Mouse (Mus musculus) limb, embryonic 15.5 days (tissue): ENCODE results near the gene Car8. TPM values are rescaled to one million over a fixed set of nuclear protein-coding genes. Genes with fewer than 3 reads are reported as not detected.
A peak's percentile ranks its signal among the peaks of the same experiment; 100 is the strongest.

Source experiments
- ATAC-seq: fragments of 200-750 bp; cut with Nextera tagmentation; 2 replicates; pipeline ENCODE4 v1.8.0; 2017; ENCODE audit warnings: low read depth, moderate TSS enrichment; ENCODE audit not compliant: insufficient number of reproducible peaks, low FRiP score, low TSS enrichment
- H3K27ac ChIP-seq: fragments of 300-500 bp; sonication (generic); 2 replicates; pipeline ENCODE4 v1.5.1; 2015; ENCODE audit warnings: moderate library complexity, mild to moderate bottlenecking, inconsistent platforms
- H3K27me3 ChIP-seq: fragments of 300-500 bp; sonication (generic); 2 replicates; pipeline ENCODE4 v1.6.1; 2015; ENCODE audit warnings: inconsistent platforms
- H3K36me3 ChIP-seq: fragments of 300-500 bp; sonication (generic); 2 replicates; pipeline ENCODE4 v1.6.1; 2015; ENCODE audit warnings: inconsistent platforms
- H3K4me1 ChIP-seq: fragments of 300-500 bp; sonication (generic); 2 replicates; pipeline ENCODE4 v1.6.1; 2015; ENCODE audit warnings: inconsistent platforms
- H3K4me2 ChIP-seq: fragments of 300-500 bp; sonication (generic); 2 replicates; pipeline ENCODE4 v1.6.1; 2015; ENCODE audit warnings: mild to moderate bottlenecking, inconsistent platforms
- H3K4me3 ChIP-seq: fragments of 300-500 bp; sonication (generic); 2 replicates; pipeline ENCODE4 v1.5.1; 2015; ENCODE audit warnings: mild to moderate bottlenecking, inconsistent platforms
- H3K9ac ChIP-seq: fragments of 300-500 bp; sonication (generic); 2 replicates; pipeline ENCODE4 v1.6.1; 2015; ENCODE audit warnings: inconsistent platforms
- H3K9me3 ChIP-seq: fragments of 300-500 bp; sonication (generic); 2 replicates; pipeline ENCODE4 v1.6.1; 2016; ENCODE audit warnings: inconsistent platforms
- WGBS: fragments of 180-500 bp; shearing (Covaris S2); methylation state at CpG from one replicate; pipeline ENCODE4 v1.1.7; 2015; 5-methylcytosine and 5-hydroxymethylcytosine counted together
- polyA plus RNA-seq: library from polyadenylated mRNA; unstranded; fragments of >200 nt; fragmentation: Nextera tagmentation; extraction: Ambion mirVana; gene quantifications from 2 replicates; pipeline ENCODE4 v1.2.1, GENCODE M21; 2015

The Car8 gene
- 3.3 and 3.5 TPM in 2 replicates for polyA plus RNA-seq

GRCm38 (mm10) chr4:8238560-8239305, at the start of gene Car8:
TSS of gene Car8 (minus strand) at chr4:8239041.
- ATAC-seq = peak; percentile 40; the same call in 1 of the 2 replicates
- WGBS = 1% methylated on average over 49 of the region's 49 CpGs
- H3K4me1 ChIP-seq = peaks cover 7% of the 10 kb centered on the region; the same call in 1 of the 2 replicates
- H3K4me2 ChIP-seq = peak within 1 kb of the TSS; percentile 99
- peak within 1 kb of the TSS; percentile 61 for H3K4me3 ChIP-seq
- H3K27ac ChIP-seq = no peak within 1 kb of the TSS
- no peaks in the 10 kb centered on the region for H3K36me3 ChIP-seq
- H3K27me3 ChIP-seq = no peaks in the 10 kb centered on the region
- peak within 1 kb of the TSS; percentile 50 for H3K9ac ChIP-seq
- no peaks in the 10 kb centered on the region for H3K9me3 ChIP-seq

- Histone ChIP-seq H3K9ac (no peak overlapping the region), H3K4me3 (no peak overlapping the region), H3K36me3 (no peaks in the 10 kb centered on the region), H3K27me3 (no peaks in the 10 kb centered on the region), H3K4me1 (no peaks in the 10 kb centered on the region), H3K27ac (no peak overlapping the region), H3K9me3 (no peaks in the 10 kb centered on the region), H3K4me2 (no peak overlapping the region)
- no peak for ATAC-seq
- 89% methylated on average over 1 of the region's 1 CpGs for WGBS
These were observed 46.1 kb upstream of the Car8 start for GRCm38 (mm10) chr4:8284934-8285333.

- Histone ChIP-seq H3K9me3 (no peaks in the 10 kb centered on the region), H3K36me3 (no peaks in the 10 kb centered on the region), H3K4me2 (no peak overlapping the region), H3K4me1 (no peaks in the 10 kb centered on the region), H3K9ac (no peak overlapping the region), H3K4me3 (no peak overlapping the region), H3K27me3 (no peaks in the 10 kb centered on the region), H3K27ac (no peak overlapping the region)
- ATAC-seq = no peak
- 86% methylated on average over 2 of the region's 2 CpGs for WGBS
These were observed 39.3 kb upstream of the Car8 start for GRCm38 (mm10) chr4:8278159-8278558.

- Histone ChIP-seq H3K27me3 (no peaks in the 10 kb centered on the region), H3K4me3 (no peak overlapping the region), H3K9ac (no peak overlapping the region), H3K27ac (no peak overlapping the region), H3K4me1 (no peaks in the 10 kb centered on the region), H3K9me3 (peaks cover 5% of the 10 kb centered on the region; the same call in 1 of the 2 replicates), H3K4me2 (no peak overlapping the region), H3K36me3 (no peaks in the 10 kb centered on the region)
- 83% methylated on average over 3 of the region's 3 CpGs for WGBS
- ATAC-seq = no peak
These were observed 11.0 kb upstream of the Car8 start for GRCm38 (mm10) chr4:8249805-8250204.

- no peaks in the 10 kb centered on the region for H3K36me3 ChIP-seq
- H3K4me3 ChIP-seq = no peak overlapping the region
- no peak for ATAC-seq
- H3K4me2 ChIP-seq = no peak overlapping the region
- H3K9ac ChIP-seq = no peak overlapping the region
- no peaks in the 10 kb centered on the region for H3K4me1 ChIP-seq
- 30% methylated on average over 1 of the region's 1 CpGs for WGBS
- H3K9me3 ChIP-seq = peaks cover 5% of the 10 kb centered on the region; the same call in 1 of the 2 replicates
- H3K27me3 ChIP-seq = no peaks in the 10 kb centered on the region
- no peak overlapping the region for H3K27ac ChIP-seq
These were observed 6.7 kb upstream of the Car8 start for GRCm38 (mm10) chr4:8245495-8246063.

GRCm38 (mm10) chr4:8245062-8245461, 6.2 kb upstream of the Car8 start:
- no peak for ATAC-seq
- no peaks in the 10 kb centered on the region for H3K36me3 ChIP-seq
- WGBS = 86% methylated on average over 3 of the region's 3 CpGs

GRCm38 (mm10) chr4:8239699-8240098, 858 bp upstream of the Car8 start:
- H3K4me2 ChIP-seq = no peak overlapping the region

More at GRCm38 (mm10) chr4:8245062-8245461, 6.2 kb upstream of the Car8 start:
- H3K9me3 ChIP-seq = peaks cover 5% of the 10 kb centered on the region; the same call in 1 of the 2 replicates
- no peak overlapping the region for H3K9ac ChIP-seq
- H3K27ac ChIP-seq = no peak overlapping the region
- no peak overlapping the region for H3K4me3 ChIP-seq
- no peaks in the 10 kb centered on the region for H3K27me3 ChIP-seq
- H3K4me2 ChIP-seq = no peak overlapping the region
- H3K4me1 ChIP-seq = no peaks in the 10 kb centered on the region

GRCm38 (mm10) chr4:8239306-8239670, 447 bp upstream of the Car8 start:
- Histone ChIP-seq H3K4me1 (peaks cover 7% of the 10 kb centered on the region; the same call in 1 of the 2 replicates), H3K36me3 (no peaks in the 10 kb centered on the region), H3K4me2 (peak overlapping the region; percentile 99), H3K9ac (peak overlapping the region; percentile 50; the same call in 1 of the 2 replicates), H3K4me3 (peak overlapping the region; percentile 61), H3K27ac (no peak overlapping the region), H3K27me3 (no peaks in the 10 kb centered on the region), H3K9me3 (no peaks in the 10 kb centered on the region)
- 22% methylated on average over 11 of the region's 11 CpGs for WGBS
- no peak for ATAC-seq

More at GRCm38 (mm10) chr4:8239699-8240098, 858 bp upstream of the Car8 start:
- Histone ChIP-seq H3K9ac (no peak overlapping the region), H3K27ac (no peak overlapping the region), H3K4me3 (no peak overlapping the region), H3K36me3 (no peaks in the 10 kb centered on the region), H3K9me3 (no peaks in the 10 kb centered on the region), H3K27me3 (no peaks in the 10 kb centered on the region), H3K4me1 (peaks cover 7% of the 10 kb centered on the region; the same call in 1 of the 2 replicates)
- ATAC-seq = no peak
- 59% methylated on average over 11 of the region's 11 CpGs for WGBS

GRCm38 (mm10) chr4:8232393-8233111, 6.3 kb downstream of the Car8 start:
- Histone ChIP-seq H3K27ac (no peak overlapping the region), H3K27me3 (no peaks in the 10 kb centered on the region), H3K9me3 (no peaks in the 10 kb centered on the region), H3K9ac (no peak overlapping the region), H3K4me3 (no peak overlapping the region), H3K4me2 (no peak overlapping the region), H3K4me1 (no peaks in the 10 kb centered on the region), H3K36me3 (no peaks in the 10 kb centered on the region)
- no peak for ATAC-seq
- 52% methylated on average over 12 of the region's 12 CpGs for WGBS

- Histone ChIP-seq H3K4me2 (no peak overlapping the region), H3K9me3 (no peaks in the 10 kb centered on the region), H3K4me1 (no peaks in the 10 kb centered on the region), H3K27ac (no peak overlapping the region), H3K36me3 (no peaks in the 10 kb centered on the region), H3K4me3 (no peak overlapping the region), H3K9ac (no peak overlapping the region), H3K27me3 (no peaks in the 10 kb centered on the region)
- 81% methylated on average over 5 of the region's 5 CpGs for WGBS
- no peak for ATAC-seq
These were observed 7.5 kb downstream of the Car8 start for GRCm38 (mm10) chr4:8231291-8231871.

- no peak for ATAC-seq
- no peak overlapping the region for H3K4me2 ChIP-seq
- no peak overlapping the region for H3K4me3 ChIP-seq
- H3K27me3 ChIP-seq = no peaks in the 10 kb centered on the region
- H3K27ac ChIP-seq = no peak overlapping the region
- no peaks in the 10 kb centered on the region for H3K9me3 ChIP-seq
- 72% methylated on average over 3 of the region's 3 CpGs for WGBS
- H3K4me1 ChIP-seq = no peaks in the 10 kb centered on the region
- no peak overlapping the region for H3K9ac ChIP-seq
- no peaks in the 10 kb centered on the region for H3K36me3 ChIP-seq
These were observed 9.1 kb downstream of the Car8 start for GRCm38 (mm10) chr4:8229661-8230298.
